Mouse (Mus musculus): ENCODE data around the gene Mrps16. TPM values are rescaled to one million over a fixed set of nuclear protein-coding genes. Genes with fewer than 3 reads are reported as not detected.

The Mrps16 gene
- polyA plus RNA-seq, 2 experiments, result 62.9 to 99.7 TPM

DNA sequence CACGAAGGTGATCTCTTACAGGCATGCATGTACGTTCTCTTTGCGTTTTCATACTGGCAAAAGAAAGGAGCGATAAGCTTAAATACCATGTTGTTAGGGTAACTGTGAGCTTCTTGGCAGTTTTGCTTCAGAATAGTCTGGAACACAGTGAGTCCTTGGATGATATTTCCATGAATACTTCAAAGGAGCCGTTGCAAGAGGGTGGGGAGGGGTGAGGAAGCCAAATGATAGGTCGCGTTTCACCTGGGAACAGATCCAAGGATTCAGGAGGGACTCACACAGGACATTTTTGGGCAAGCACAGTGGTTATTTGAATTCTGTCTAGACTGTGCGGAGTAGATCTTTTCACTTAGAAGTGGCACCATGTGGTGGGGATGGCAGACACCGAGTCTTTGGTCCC, 3.8 kb upstream of the Mrps16 start:
- ATAC-seq (ENCODE audit: low FRiP score, low read depth), result no peak
- no peaks in the 10 kb centered on the region for H3K27me3 ChIP-seq (ENCODE audit: control insufficient read depth, insufficient read depth, low read length)
- DNase-seq (ENCODE audit: low spot score), result no peak
- H3K9ac ChIP-seq (ENCODE audit: low read depth, low read length, severe bottlenecking), result no peak overlapping the region
- H3K4me3 ChIP-seq (replicated peaks; ENCODE audit: low read length), result no peak overlapping the region
- H3K4me2 ChIP-seq (replicated peaks; ENCODE audit: low read depth, low read length, severe bottlenecking), result no peak overlapping the region
- no peak overlapping the region for H3K27ac ChIP-seq (replicated peaks; ENCODE audit: low read depth, low read length)
- no peaks in the 10 kb centered on the region for H3K9me3 ChIP-seq (ENCODE audit: control insufficient read depth, low read length)
- 82% methylated on average over 9 of the region's 9 CpGs for WGBS
- TF ChIP-seq POLR2A (IDR thresholded peaks at IDR 0.05; ENCODE audit: borderline replicate concordance, extremely low read depth, insufficient read depth, insufficient read length), result no peak
- 0 out of 2 replicates have a peak, but pooled peaks cover 2% of the 10 kb centered on the region for H3K36me3 ChIP-seq (ENCODE audit: control insufficient read depth, insufficient read depth, low read length)
- no peaks in the 10 kb centered on the region for H3K4me1 ChIP-seq (ENCODE audit: control insufficient read depth, insufficient read depth, low read length)

DNA sequence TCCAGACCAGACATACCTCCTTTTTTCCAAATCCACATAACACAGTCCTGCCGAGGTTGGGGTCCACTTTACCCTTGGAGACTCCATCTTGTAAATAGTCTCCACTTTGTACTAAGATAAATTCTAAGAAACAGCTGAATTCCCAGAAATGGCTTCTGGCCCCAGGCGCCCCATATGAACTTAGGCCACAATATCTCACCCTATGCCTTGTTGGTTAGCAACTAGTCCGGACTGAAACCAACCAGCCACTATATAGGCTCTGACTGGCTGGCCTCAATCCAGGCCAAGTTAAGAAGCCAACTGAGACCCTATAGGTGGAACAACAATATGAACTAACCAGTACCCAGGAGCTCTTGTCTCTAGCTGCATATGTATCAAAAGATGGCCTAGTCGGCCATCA, 1.1 kb downstream of the Mrps16 start:
- ATAC-seq (ENCODE audit: low FRiP score, low read depth), result no peak
- TF ChIP-seq POLR2A (IDR thresholded peaks at IDR 0.05; ENCODE audit: borderline replicate concordance, extremely low read depth, insufficient read depth, insufficient read length), result no peak
- no peak for DNase-seq (ENCODE audit: low spot score)
- Histone ChIP-seq H3K27me3 (ENCODE audit: control insufficient read depth, insufficient read depth, low read length) (no peaks in the 10 kb centered on the region), H3K4me1 (ENCODE audit: control insufficient read depth, insufficient read depth, low read length) (peaks cover 8% of the 10 kb centered on the region), H3K4me2 (replicated peaks; ENCODE audit: low read depth, low read length, severe bottlenecking) (0 out of 2 replicates have a peak overlapping the region, but pooled peaks have one; percentile 15), H3K9ac (ENCODE audit: low read depth, low read length, severe bottlenecking) (no peak overlapping the region), H3K36me3 (ENCODE audit: control insufficient read depth, insufficient read depth, low read length) (peaks cover 29% of the 10 kb centered on the region), H3K27ac (replicated peaks; ENCODE audit: low read depth, low read length) (no peak overlapping the region), H3K9me3 (ENCODE audit: control insufficient read depth, low read length) (no peaks in the 10 kb centered on the region), H3K4me3 (replicated peaks; ENCODE audit: low read length) (no peak overlapping the region)
- 88% methylated on average over 3 of the region's 4 CpGs for whole genome bisulfite sequencing

DNA sequence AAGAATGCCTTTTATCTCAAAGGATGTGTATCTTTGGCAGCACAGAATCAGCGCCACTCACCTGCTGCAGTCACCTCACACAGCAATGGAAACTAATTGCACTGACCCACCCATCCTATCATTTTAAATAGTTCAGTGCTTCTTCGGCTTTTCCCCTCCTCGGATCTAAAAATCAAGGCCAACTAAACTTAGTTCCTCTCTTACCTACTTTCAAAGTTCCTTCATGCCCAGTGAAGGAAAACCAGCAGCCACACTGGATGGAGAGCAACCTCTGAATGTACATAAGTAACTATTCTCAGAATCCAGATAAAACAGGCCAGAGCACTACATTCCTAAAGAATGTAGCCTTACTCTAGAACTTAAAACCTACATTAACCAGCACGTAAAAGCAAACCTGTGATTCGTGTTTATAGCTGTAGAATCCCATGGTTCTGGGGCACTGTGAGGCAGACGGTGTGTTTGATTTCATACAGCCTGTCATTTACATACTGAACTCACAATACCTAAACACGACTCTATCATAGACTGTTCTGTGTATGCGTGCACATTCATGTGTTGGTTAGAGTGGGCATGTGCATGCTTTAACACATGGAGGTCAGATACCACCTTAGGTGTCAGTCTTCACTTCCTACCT, 3.9 kb downstream of the Mrps16 start:
- no peaks in the 10 kb centered on the region for H3K9me3 ChIP-seq (ENCODE audit: control insufficient read depth, low read length)
- H3K4me2 ChIP-seq (replicated peaks; ENCODE audit: low read depth, low read length, severe bottlenecking), result peak overlapping the region; percentile 58; the same call in 1 of the 2 replicates
- WGBS, result 85% methylated on average over 8 of the region's 8 CpGs
- no peak for ATAC-seq (ENCODE audit: low FRiP score, low read depth)
- no peak overlapping the region for H3K9ac ChIP-seq (ENCODE audit: low read depth, low read length, severe bottlenecking)
- no peaks in the 10 kb centered on the region for H3K27me3 ChIP-seq (ENCODE audit: control insufficient read depth, insufficient read depth, low read length)
- no peak overlapping the region for H3K27ac ChIP-seq (replicated peaks; ENCODE audit: low read depth, low read length)
- H3K4me3 ChIP-seq (replicated peaks; ENCODE audit: low read length), result peak overlapping the region; percentile 76
- peaks cover 55% of the 10 kb centered on the region for H3K36me3 ChIP-seq (ENCODE audit: control insufficient read depth, insufficient read depth, low read length)
- DNase-seq (ENCODE audit: low spot score), result no peak
- no peak for TF ChIP-seq POLR2A (IDR thresholded peaks at IDR 0.05; ENCODE audit: borderline replicate concordance, extremely low read depth, insufficient read depth, insufficient read length)
- H3K4me1 ChIP-seq (ENCODE audit: control insufficient read depth, insufficient read depth, low read length), result peaks cover 23% of the 10 kb centered on the region

DNA sequence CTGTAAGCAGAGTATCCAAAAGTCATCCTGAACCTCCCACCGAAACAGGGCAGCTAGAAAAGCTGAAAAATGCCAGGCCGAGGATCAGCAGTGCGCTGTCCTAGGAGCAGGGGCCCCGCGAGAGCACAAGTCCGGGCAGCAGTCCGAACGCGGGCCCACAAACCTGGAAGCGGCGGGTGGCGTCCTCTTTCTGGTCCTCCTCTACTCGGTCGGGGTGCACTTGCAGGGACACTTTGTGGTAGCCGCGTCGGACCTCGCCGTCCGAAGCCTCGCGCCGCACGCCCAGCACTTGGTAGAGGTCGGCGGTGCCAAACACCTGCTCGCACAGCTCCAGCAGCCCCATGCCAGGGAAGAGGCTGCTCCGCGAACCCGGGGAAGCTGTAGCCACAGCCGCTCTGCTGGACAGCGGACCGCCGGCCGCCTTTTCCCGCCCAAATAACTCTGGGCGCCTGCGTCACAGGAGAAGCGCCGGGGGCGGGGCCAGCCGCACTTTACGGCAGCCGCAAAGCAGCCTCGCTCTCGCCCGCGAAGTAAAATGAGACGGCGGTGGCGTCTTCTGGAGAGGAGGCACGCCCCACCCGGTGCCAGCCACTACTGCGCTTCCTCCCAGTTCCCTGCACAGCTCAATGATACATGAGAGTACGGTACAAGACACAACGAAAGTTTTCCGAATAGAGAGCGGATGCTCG, 4.8 kb downstream of the Mrps16 start, which contains the start of gene Dnajc9:
Gene Dnajc9, minus strand, starts transcription at position 470 of the 689 bp plus-strand sequence.
- H3K4me3 ChIP-seq (replicated peaks; ENCODE audit: low read length), result peak within 1 kb of the TSS; percentile 76
- H3K36me3 ChIP-seq (ENCODE audit: control insufficient read depth, insufficient read depth, low read length), result peaks cover 63% of the 10 kb centered on the region
- H3K4me2 ChIP-seq (replicated peaks; ENCODE audit: low read depth, low read length, severe bottlenecking), result peak within 1 kb of the TSS; percentile 58
- H3K27me3 ChIP-seq (ENCODE audit: control insufficient read depth, insufficient read depth, low read length), result no peaks in the 10 kb centered on the region
- peak; percentile 93 for DNase-seq (ENCODE audit: low spot score)
- H3K9ac ChIP-seq (ENCODE audit: low read depth, low read length, severe bottlenecking), result peak within 1 kb of the TSS; percentile 74
- peaks cover 23% of the 10 kb centered on the region for H3K4me1 ChIP-seq (ENCODE audit: control insufficient read depth, insufficient read depth, low read length)
- H3K27ac ChIP-seq (replicated peaks; ENCODE audit: low read depth, low read length), result peak within 1 kb of the TSS; percentile 86
- no peaks in the 10 kb centered on the region for H3K9me3 ChIP-seq (ENCODE audit: control insufficient read depth, low read length)
- peak; percentile 80; the same call in 1 of the 2 replicates for TF ChIP-seq POLR2A (IDR thresholded peaks at IDR 0.05; ENCODE audit: borderline replicate concordance, extremely low read depth, insufficient read depth, insufficient read length)
- 0% methylated on average over 31 of the region's 59 CpGs for WGBS
- ATAC-seq (ENCODE audit: low FRiP score, low read depth), result peak; percentile 77

DNA sequence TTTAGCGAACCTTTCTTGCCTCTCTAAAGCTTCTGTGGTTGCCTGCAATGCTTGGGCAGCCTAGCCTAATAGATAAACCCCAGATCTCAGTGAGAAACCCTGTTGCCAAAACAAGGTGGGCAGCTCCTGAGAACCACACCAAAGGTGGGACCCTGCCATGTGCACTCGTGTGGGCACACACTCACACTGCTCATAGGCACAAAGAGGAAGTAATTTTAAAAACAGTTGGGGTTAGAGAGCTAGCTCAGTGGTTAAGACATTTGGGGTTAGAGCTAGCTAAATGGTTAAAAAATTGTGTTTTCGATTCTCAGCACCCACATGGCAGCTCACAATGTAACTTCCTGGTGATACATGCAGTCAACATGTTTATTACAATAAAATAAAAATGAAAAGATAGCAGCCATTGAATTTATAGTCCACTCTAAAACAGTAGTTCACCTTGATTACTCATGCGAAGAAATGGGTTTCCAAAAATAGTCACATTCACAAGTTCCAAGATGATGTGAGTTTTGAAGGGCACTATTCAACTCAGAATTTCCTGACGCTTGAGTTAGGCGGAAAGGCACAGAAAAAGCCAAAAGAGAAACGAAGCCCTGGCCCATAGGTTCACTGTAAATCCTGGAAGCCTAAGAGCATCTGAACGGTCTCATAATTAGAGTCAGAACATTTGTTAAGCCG, 13.5 kb downstream of the Mrps16 start:
- H3K36me3 ChIP-seq (ENCODE audit: control insufficient read depth, insufficient read depth, low read length), result peaks cover 59% of the 10 kb centered on the region
- no peak for ATAC-seq (ENCODE audit: low FRiP score, low read depth)
- 85% methylated on average over 9 of the region's 9 CpGs for WGBS

More for the DNA sequence above, 13.5 kb downstream of the Mrps16 start:
- no peaks in the 10 kb centered on the region for H3K9me3 ChIP-seq (ENCODE audit: control insufficient read depth, low read length)
- no peaks in the 10 kb centered on the region for H3K27me3 ChIP-seq (ENCODE audit: control insufficient read depth, insufficient read depth, low read length)
- no peak overlapping the region for H3K4me2 ChIP-seq (replicated peaks; ENCODE audit: low read depth, low read length, severe bottlenecking)
- no peak overlapping the region for H3K27ac ChIP-seq (replicated peaks; ENCODE audit: low read depth, low read length)
- H3K9ac ChIP-seq (ENCODE audit: low read depth, low read length, severe bottlenecking), result no peak overlapping the region
- no peak for TF ChIP-seq POLR2A (IDR thresholded peaks at IDR 0.05; ENCODE audit: borderline replicate concordance, extremely low read depth, insufficient read depth, insufficient read length)
- DNase-seq (ENCODE audit: low spot score), result no peak
- no peaks in the 10 kb centered on the region for H3K4me1 ChIP-seq (ENCODE audit: control insufficient read depth, insufficient read depth, low read length)
- no peak overlapping the region for H3K4me3 ChIP-seq (replicated peaks; ENCODE audit: low read length)
